Mouse (Mus musculus) liver, embryonic 18 days (tissue): ENCODE data around the gene Ldb3. TPM values are rescaled to one million over a fixed set of nuclear protein-coding genes. Genes with fewer than 3 reads are reported as not detected.

Source experiments
- polyA plus RNA-seq: library from polyadenylated mRNA; depleted of rRNA; stranded (reverse); fragments of >200 nt; gene quantifications from 2 replicates; pipeline ENCODE4 v1.2.3, GENCODE M21; 2012; rRNA removed

Ldb3 gene
- 0.08 and 0.19 TPM in 2 replicates for polyA plus RNA-seq

DNA sequence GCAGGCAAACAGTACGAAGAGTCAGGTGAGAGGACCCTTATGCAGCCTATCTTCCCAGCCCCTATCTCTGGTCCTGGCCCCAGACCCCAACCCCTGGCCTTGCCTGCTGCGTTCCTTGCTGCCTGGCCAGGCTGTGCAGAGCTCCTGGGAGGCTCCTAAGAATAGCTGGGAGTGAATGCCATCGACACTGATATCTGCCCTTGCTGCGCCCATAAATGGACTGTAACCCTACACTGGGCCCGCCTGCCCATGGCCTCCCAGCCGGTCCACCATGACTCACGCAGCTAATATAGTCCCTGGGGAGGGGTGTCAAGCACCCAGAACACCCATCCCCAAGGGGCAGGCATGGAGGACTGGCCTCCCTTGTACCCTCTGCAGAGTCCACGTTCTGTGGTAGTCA, at the start of gene Ldb3:
TSS of gene Ldb3 (minus strand) at position 185 of the 400 bp plus-strand sequence.

DNA sequence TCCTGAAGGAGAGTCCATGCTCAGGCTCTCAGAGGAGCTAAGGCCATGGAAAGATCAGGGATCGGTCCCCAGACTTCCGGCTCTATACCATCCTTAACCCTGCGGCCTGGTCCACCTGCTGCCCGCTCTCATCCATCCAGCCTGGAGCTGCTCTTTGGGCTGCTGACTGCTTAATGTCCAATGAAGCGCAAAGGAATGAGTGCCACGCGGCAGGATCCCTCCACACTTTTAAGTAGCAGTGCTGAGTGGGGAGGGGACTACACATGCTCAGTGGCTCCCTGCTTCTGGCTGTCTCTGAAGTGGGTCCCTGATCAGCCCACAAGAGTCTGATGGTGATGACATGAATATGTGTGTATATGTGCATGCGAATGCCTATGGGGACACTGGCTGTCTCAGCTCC, 11.5 kb upstream of the Ldb3 start, which contains the start of gene Opn4:
TSS of gene Opn4 (minus strand) at position 202 of the 400 bp plus-strand sequence.

DNA sequence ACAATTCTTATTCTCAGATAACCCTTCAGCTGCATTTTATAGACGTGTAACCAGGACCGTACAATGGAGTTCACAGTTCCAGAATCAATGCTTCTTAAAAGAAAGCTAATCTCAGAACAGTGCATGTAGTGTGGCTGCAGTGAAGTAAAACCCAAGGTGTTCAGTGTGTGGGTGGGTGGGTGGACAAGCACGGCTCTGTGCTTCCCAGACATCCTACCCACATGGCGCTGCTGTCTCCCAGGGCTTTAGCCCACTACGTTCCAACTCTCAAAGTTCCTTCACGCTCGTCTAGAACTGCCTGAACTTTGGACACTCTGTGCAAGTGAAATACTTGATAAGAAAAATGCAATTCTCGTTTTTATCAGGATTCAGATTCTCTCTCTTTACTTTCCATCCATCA, 65.8 kb downstream of the Ldb3 start, which contains the start of gene 9230112D13Rik:
TSS of gene 9230112D13Rik (minus strand) at position 101 of the 400 bp plus-strand sequence.

DNA sequence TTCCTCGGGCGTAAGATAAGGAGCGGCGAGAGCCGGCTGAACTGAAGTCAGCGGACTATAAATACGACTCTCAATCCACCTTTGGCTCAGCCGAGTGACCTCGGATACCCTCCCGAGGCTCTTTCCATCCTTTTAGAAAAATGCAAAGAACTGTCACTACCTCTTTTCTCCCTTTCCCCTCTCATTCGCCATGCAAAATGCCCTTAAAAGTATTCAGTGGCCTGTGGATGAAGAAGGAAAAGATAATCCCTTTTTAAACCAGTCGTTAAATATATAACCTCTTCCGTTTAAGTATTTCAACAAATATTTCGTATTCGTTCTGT, 85.2 kb downstream of the Ldb3 start, which contains the start of gene Bmpr1a:
TSS of gene Bmpr1a (minus strand) at position 17 of the 323 bp plus-strand sequence.

Other genes with a start within 250 kb of the Ldb3 start
- 1.5 and 1.9 TPM in 2 replicates for gene Fam25c, start 233.2 kb downstream of the Ldb3 start, polyA plus RNA-seq
- 0.41 and 0.59 TPM in 2 replicates for gene Sncg, start 213.9 kb downstream of the Ldb3 start, polyA plus RNA-seq
- 2.2 TPM in 2 replicates for gene Mmrn2, start 213.2 kb downstream of the Ldb3 start, polyA plus RNA-seq
- gene Bmpr1a, start 85.3 kb downstream of the Ldb3 start, polyA plus RNA-seq: 4.8 and 4.9 TPM in 2 replicates
- gene 9230112D13Rik, start 65.9 kb downstream of the Ldb3 start, polyA plus RNA-seq: not detected in 2 replicates
- gene Opn4, start 11.5 kb upstream of the Ldb3 start, polyA plus RNA-seq: not detected in 2 replicates
- gene Wapl, start 85.2 kb upstream of the Ldb3 start, polyA plus RNA-seq: 17.3 and 17.8 TPM in 2 replicates
- gene Grid1, start 231.4 kb upstream of the Ldb3 start, polyA plus RNA-seq: 0.02 and 0.03 TPM in 2 replicates